Mouse (Mus musculus) intestine, embryonic 14.5 days (tissue): ENCODE results near the gene St6galnac6. TPM values are rescaled to one million over a fixed set of nuclear protein-coding genes. Genes with fewer than 3 reads are reported as not detected.

Source experiments
- ATAC-seq: fragments of 200-750 bp; cut with Nextera tagmentation; replicated peaks from 2 replicates; pipeline ENCODE4 v1.8.0; 2017; ENCODE audit warnings: low read depth, moderate number of reproducible peaks, moderate TSS enrichment, moderate library complexity; ENCODE audit not compliant: low FRiP score, low TSS enrichment
- DNase-seq: peaks from one replicate; pipeline ENCODE4 v3.0.0-alpha.2; 2018; ENCODE audit warnings: low spot score
- H3K27ac ChIP-seq: fragments of 300-500 bp; sonication (generic); 2 replicates; pipeline ENCODE4 v1.5.1; 2014; ENCODE audit warnings: low read depth, mild to moderate bottlenecking, control low read depth
- H3K27me3 ChIP-seq: fragments of 300-500 bp; sonication (generic); replicated peaks from 2 replicates; pipeline ENCODE4 v1.6.1; 2014; ENCODE audit warnings: low read length, control low read depth; ENCODE audit not compliant: control insufficient read depth, insufficient read depth
- H3K36me3 ChIP-seq: fragments of 300-500 bp; sonication (generic); 2 replicates; pipeline ENCODE4 v1.6.1; 2014; ENCODE audit warnings: low read length, control low read depth; ENCODE audit not compliant: control insufficient read depth, insufficient read depth
- H3K4me1 ChIP-seq: fragments of 300-500 bp; sonication (generic); replicated peaks from 2 replicates; pipeline ENCODE4 v1.6.1; 2014; ENCODE audit warnings: low read length, control low read depth, mixed read lengths; ENCODE audit not compliant: control insufficient read depth, insufficient read depth
- H3K4me2 ChIP-seq: fragments of 300-500 bp; sonication (generic); 2 replicates; pipeline ENCODE4 v1.6.1; 2014; ENCODE audit warnings: low read length
- H3K4me3 ChIP-seq: fragments of 300-500 bp; sonication (generic); 2 replicates; pipeline ENCODE4 v1.5.1; 2014; ENCODE audit warnings: low read depth, low read length, control low read depth, mixed read lengths
- H3K9ac ChIP-seq: fragments of 300-500 bp; sonication (generic); 2 replicates; pipeline ENCODE4 v1.6.1; 2014; ENCODE audit warnings: mild to moderate bottlenecking, low read length
- H3K9me3 ChIP-seq: fragments of 300-500 bp; sonication (generic); 2 replicates; pipeline ENCODE4 v1.6.1; 2016; ENCODE audit warnings: low read length, control low read depth; ENCODE audit not compliant: control insufficient read depth
- WGBS: fragments of 180-500 bp; shearing (Covaris S2); extraction: QIAGEN DNeasy Blood & Tissue Kit; methylation state at CpG from one replicate; pipeline ENCODE4 v1.1.7; 2014; 5-methylcytosine and 5-hydroxymethylcytosine counted together
- polyA plus RNA-seq: library from polyadenylated mRNA; unstranded; fragments of >200 nt; fragmentation: Nextera tagmentation; extraction: Ambion mirVana; gene quantifications from 2 replicates; pipeline ENCODE4 v1.2.1, GENCODE M21; 2014

St6galnac6 gene
- polyA plus RNA-seq, 1 experiment from 2014 or later = 5.7 TPM

GRCm38 (mm10) chr2:32606161-32607142 is 6.9 kb downstream of the St6galnac6 start:
- Histone ChIP-seq H3K4me2 (peak overlapping the region; percentile 75), H3K4me1 (peaks cover 19% of the 10 kb centered on the region), H3K4me3 (peak overlapping the region; percentile 71), H3K27me3 (no peaks in the 10 kb centered on the region), H3K9ac (peak overlapping the region; percentile 75), H3K9me3 (no peaks in the 10 kb centered on the region), H3K27ac (peak overlapping the region; percentile 40), H3K36me3 (no peaks in the 10 kb centered on the region)
- ATAC-seq (peak; percentile 70), DNase-seq (peak; percentile 89)
- 15% methylated on average over 41 of the region's 55 CpGs for WGBS

DNA sequence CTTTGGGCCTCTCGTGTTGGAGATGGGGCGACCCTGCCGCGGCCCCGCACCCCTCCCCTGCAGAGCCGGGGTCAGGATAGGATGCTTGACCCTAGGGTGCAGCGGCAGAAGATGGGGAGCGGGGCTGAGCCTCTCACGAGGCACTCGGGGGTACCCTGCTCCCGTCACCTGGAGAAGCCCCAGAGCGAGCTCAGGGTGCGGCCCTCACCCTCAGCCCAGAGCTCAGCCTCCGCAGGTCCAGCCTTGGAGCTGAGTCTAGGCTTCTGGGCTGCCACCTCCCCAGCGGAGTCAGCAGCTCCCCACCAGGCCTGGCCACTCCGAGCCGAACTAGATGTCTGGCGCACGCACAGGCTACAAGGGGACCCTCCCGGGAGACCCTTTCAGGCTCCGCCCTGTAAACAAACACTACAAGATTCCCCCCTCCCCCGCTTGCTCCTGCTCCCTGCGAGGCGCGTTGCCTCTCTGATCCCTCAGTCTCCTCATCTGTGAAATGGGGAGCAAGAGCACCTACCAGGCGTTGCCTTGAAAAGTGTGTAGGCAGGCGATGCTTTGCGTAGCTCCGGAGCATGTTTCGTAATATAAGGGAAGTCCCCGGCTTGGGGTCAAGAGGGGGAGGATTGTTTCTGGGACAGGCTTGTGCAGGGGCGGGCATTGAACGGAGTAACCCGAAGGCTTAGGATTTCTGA is 7.9 kb downstream of the St6galnac6 start:
- Histone ChIP-seq H3K27ac (peak overlapping the region; percentile 40), H3K4me1 (peaks cover 19% of the 10 kb centered on the region), H3K27me3 (no peaks in the 10 kb centered on the region), H3K4me2 (peak overlapping the region; percentile 75), H3K36me3 (no peaks in the 10 kb centered on the region), H3K9me3 (no peaks in the 10 kb centered on the region), H3K9ac (peak overlapping the region; percentile 75), H3K4me3 (peak overlapping the region; percentile 71)
- ATAC-seq (peak; percentile 17; the same call in 1 of the 2 replicates), DNase-seq (peak; percentile 82)
- 7% methylated on average over 33 of the region's 34 CpGs for WGBS

DNA sequence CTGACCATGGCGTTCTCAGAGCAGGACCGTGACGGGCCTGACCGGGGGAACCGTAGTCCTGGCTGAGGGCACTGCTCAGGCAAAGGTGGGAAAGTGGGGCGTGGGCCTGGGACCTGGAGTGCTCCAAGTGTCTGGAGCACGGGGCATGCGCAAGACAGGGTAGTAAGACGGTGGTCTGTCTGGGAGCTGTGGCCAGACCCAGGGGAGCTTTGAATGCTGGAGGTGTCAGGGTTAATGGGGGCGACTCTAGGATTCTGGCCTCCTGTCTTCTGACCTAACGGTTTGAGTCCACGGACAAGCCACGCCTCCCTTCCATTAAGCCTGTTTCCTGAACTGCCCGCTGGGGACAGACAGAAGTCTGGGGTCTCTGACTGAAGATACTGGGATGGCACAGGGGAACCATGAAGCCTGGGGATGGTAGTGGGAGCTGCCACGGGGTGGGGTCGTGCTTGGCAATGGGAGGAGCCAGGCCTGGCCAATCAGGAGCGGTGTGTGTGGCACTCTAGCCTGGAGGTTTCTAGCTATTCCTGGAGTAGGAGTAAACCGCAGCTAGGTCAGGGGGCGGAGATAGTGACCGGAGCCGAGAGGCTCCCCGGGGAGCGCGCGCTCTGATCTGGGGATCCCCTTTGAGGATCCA is 8.8 kb downstream of the St6galnac6 start:
- WGBS = 5% methylated on average over 25 of the region's 25 CpGs
- H3K36me3 ChIP-seq = no peaks in the 10 kb centered on the region
- peak overlapping the region; percentile 43; the same call in 1 of the 2 replicates for H3K27ac ChIP-seq
- peak overlapping the region; percentile 71 for H3K4me3 ChIP-seq
- no peaks in the 10 kb centered on the region for H3K9me3 ChIP-seq
- H3K27me3 ChIP-seq = no peaks in the 10 kb centered on the region
- ATAC-seq (peak; percentile 48; the same call in 1 of the 2 replicates), DNase-seq (peak; percentile 73)
- H3K4me2 ChIP-seq = peak overlapping the region; percentile 75
- H3K4me1 ChIP-seq = peaks cover 19% of the 10 kb centered on the region
- peak overlapping the region; percentile 32; the same call in 1 of the 2 replicates for H3K9ac ChIP-seq

DNA sequence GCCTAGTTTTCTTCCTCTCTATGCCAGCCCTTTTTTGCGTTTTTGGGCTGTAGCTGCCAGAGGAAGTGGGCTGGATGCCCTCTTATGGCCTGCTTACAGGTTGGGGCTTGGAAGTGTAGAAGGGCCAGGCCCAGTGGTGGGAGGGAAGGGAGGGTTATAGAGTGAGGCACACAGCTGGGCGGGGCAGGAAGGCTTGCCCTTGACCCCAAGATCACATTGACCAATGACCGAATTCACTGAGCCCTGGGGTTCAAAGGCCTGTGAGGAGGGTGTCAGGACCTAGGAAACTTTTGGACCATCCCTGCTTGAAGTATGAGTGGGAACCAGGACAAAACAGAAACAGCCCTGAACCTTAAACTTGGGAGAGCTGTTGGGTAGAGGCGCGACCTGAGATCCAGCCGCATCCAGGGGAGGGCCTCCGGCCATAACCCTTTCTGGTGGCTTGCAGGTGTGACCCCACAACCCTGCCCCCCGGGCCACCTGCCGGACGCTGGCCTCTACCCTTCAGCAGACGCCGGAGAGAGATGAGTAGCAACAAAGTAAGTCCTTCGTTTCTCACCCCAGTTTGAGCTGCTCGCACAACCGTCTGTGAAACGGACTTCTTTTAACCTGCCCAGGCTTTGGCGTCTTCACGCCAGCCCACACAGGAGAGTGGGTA is 9.4 kb downstream of the St6galnac6 start:
- WGBS = 47% methylated on average over 18 of the region's 18 CpGs
- ATAC-seq (no peak), DNase-seq (no peak)

DNA sequence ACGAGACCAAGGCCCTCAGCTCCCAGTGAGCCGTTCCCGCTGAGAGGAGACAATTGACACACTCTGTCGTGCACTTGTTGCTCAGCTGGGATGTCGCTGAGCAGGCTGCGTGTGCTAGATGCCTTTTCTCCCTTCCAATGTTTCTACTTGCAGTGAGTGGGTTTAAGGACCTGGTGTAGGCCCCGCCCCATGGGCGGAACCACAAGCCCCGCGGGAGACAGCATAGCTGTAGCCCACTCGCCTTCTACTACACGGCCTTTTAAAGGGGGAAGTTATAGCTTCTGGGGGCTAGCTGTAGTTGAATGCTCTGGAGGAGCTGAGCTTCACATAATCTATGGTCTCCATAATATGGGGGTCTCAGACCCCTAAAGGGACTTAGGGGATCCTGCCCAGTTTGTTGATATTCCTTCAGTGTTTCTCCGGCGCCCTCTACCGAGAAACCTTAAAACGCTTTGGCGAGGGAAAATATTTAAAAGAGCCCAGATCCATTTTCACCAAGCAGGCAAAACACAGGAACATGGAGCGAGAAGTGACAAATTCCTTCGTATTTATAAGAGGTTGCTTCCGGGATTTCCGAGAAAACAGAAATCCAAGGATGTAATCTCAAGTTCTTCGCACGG is 11.2 kb downstream of the St6galnac6 start:
- peak; percentile 80 for DNase-seq
- Histone ChIP-seq H3K4me2 (peak overlapping the region; percentile 56), H3K4me3 (peak overlapping the region; percentile 34), H3K36me3 (peaks cover 20% of the 10 kb centered on the region), H3K27ac (no peak overlapping the region), H3K9ac (no peak overlapping the region), H3K4me1 (peaks cover 19% of the 10 kb centered on the region), H3K9me3 (no peaks in the 10 kb centered on the region), H3K27me3 (no peaks in the 10 kb centered on the region)
- ATAC-seq = no peak
- WGBS = 14% methylated on average over 23 of the region's 23 CpGs

More for the DNA sequence above, 9.4 kb downstream of the St6galnac6 start:
- H3K27me3 ChIP-seq = no peaks in the 10 kb centered on the region
- H3K36me3 ChIP-seq = peaks cover 6% of the 10 kb centered on the region; the same call in 1 of the 2 replicates
- H3K9ac ChIP-seq = peak overlapping the region; percentile 32; the same call in 1 of the 2 replicates
- peak overlapping the region; percentile 75 for H3K4me2 ChIP-seq
- H3K9me3 ChIP-seq = no peaks in the 10 kb centered on the region
- H3K27ac ChIP-seq = peak overlapping the region; percentile 43; the same call in 1 of the 2 replicates
- peaks cover 19% of the 10 kb centered on the region for H3K4me1 ChIP-seq
- peak overlapping the region; percentile 71 for H3K4me3 ChIP-seq

DNA sequence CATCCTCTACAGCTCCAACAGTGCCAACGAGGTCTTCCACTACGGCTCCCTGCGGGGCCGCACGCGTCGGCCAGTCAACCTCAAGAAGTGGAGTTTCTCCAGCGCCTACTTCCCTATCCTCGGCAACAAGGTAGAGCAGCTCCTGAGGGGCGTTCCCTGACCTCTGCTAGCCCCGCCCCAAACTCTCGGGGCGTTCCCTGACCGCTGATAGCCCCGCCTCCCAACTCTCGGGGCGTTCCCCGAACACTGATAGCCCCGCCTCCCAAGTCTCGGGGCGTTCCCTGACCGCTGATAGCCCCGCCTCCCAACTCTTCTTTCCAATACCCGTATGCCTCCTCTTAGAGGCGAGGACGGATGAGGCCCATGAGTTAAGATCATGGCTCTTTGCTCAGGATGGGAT is 12.8 kb downstream of the St6galnac6 start:
- H3K27me3 ChIP-seq = no peaks in the 10 kb centered on the region
- H3K27ac ChIP-seq = no peak overlapping the region
- DNase-seq = no peak
- no peak for ATAC-seq
- H3K9ac ChIP-seq = no peak overlapping the region
- peaks cover 19% of the 10 kb centered on the region for H3K4me1 ChIP-seq
- H3K36me3 ChIP-seq = peaks cover 31% of the 10 kb centered on the region
- H3K4me3 ChIP-seq = no peak overlapping the region
- H3K4me2 ChIP-seq = no peak overlapping the region
- H3K9me3 ChIP-seq = no peaks in the 10 kb centered on the region
- WGBS = 75% methylated on average over 26 of the region's 26 CpGs

DNA sequence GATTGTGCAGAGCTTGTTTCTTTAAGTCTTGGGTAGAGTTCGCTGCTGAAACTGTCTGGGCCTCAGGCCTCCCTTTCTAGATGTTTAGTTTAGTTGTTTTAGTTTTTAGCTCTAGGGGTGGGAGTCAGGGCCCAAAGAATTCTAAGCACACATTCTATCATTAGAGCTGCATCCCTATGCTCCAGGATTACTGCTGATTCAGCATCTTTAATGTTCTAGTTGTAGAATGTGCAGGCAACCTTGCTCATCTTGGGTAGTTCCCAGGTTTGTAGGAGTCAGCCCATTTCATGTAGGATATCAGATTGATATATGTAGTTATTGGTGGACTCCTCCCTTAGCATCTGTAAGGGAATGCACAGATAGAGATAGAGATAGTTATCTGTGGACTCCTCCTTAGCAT is 17.6 kb downstream of the St6galnac6 start:
- DNase-seq (no peak), ATAC-seq (no peak)
- H3K27ac ChIP-seq = no peak overlapping the region
- no peak overlapping the region for H3K4me3 ChIP-seq
- H3K4me1 ChIP-seq = peaks cover 29% of the 10 kb centered on the region
- H3K9ac ChIP-seq = no peak overlapping the region
- WGBS = 88% methylated on average over 1 of the region's 1 CpGs
- peaks cover 44% of the 10 kb centered on the region for H3K36me3 ChIP-seq
- no peak overlapping the region for H3K4me2 ChIP-seq
- 0 out of 2 replicates have a peak, but pooled peaks cover 3% of the 10 kb centered on the region for H3K9me3 ChIP-seq
- H3K27me3 ChIP-seq = no peaks in the 10 kb centered on the region
